Mouse (Mus musculus) frontal cortex, adult (tissue): ENCODE results near the gene Pex26.

ENCODE experiments used
- ATAC-seq: cut with Nextera tagmentation; 2 replicates; pipeline ENCODE4 v1.9.2; 2017; ENCODE audit warnings: mild to moderate bottlenecking, moderate library complexity, mixed read lengths; ENCODE audit not compliant: low TSS enrichment

Pex26 gene

GRCm38 (mm10) chr6:121209584-121209983 lies 26.1 kb downstream of the Pex26 start:
- ATAC-seq = no peak

GRCm38 (mm10) chr6:121210149-121210925 lies 26.9 kb downstream of the Pex26 start, which contains the start of gene Tuba8:
Gene Tuba8 (plus strand): TSS chr6:121210696.
- peak; percentile 87 for ATAC-seq

GRCm38 (mm10) chr6:121210926-121211289 lies 27.4 kb downstream of the Pex26 start:
- peak; percentile 13 for ATAC-seq

GRCm38 (mm10) chr6:121211743-121212142 lies 28.3 kb downstream of the Pex26 start:
- no peak for ATAC-seq

GRCm38 (mm10) chr6:121212988-121213387 lies 29.5 kb downstream of the Pex26 start:
- no peak for ATAC-seq

- ATAC-seq = no peak
These were observed 30.8 kb downstream of the Pex26 start for GRCm38 (mm10) chr6:121214221-121214620.

GRCm38 (mm10) chr6:121214667-121215330 lies 31.3 kb downstream of the Pex26 start:
- ATAC-seq = no peak

- ATAC-seq = no peak
These were observed 31.9 kb downstream of the Pex26 start for GRCm38 (mm10) chr6:121215336-121215735.

- ATAC-seq = peak; percentile 43
These were observed 32.4 kb downstream of the Pex26 start for GRCm38 (mm10) chr6:121215896-121216295.

GRCm38 (mm10) chr6:121216589-121217255 lies 33.3 kb downstream of the Pex26 start:
- ATAC-seq = peak; percentile 13

GRCm38 (mm10) chr6:121218002-121218401 lies 34.5 kb downstream of the Pex26 start:
- ATAC-seq = no peak

- ATAC-seq = no peak
These were observed 35.9 kb downstream of the Pex26 start for GRCm38 (mm10) chr6:121219406-121219805.

GRCm38 (mm10) chr6:121220181-121220580 lies 36.7 kb downstream of the Pex26 start:
- no peak for ATAC-seq

- ATAC-seq = no peak
These were observed 38.6 kb downstream of the Pex26 start for GRCm38 (mm10) chr6:121221876-121222597.

- ATAC-seq = no peak
These were observed 39.5 kb downstream of the Pex26 start for GRCm38 (mm10) chr6:121223001-121223400.

GRCm38 (mm10) chr6:121224067-121224466 lies 40.6 kb downstream of the Pex26 start:
- ATAC-seq = no peak

GRCm38 (mm10) chr6:121224993-121225392 lies 41.5 kb downstream of the Pex26 start:
- no peak for ATAC-seq

- peak; percentile 62; the same call in 1 of the 2 replicates for ATAC-seq
These were observed 42.6 kb downstream of the Pex26 start for GRCm38 (mm10) chr6:121226043-121226442.

GRCm38 (mm10) chr6:121226744-121227143 lies 43.3 kb downstream of the Pex26 start:
- no peak for ATAC-seq

- no peak for ATAC-seq
These were observed 45.0 kb downstream of the Pex26 start for GRCm38 (mm10) chr6:121228421-121228820.

GRCm38 (mm10) chr6:121232652-121233051 lies 49.2 kb downstream of the Pex26 start:
- ATAC-seq = no peak

GRCm38 (mm10) chr6:121236386-121236785 lies 52.9 kb downstream of the Pex26 start:
- ATAC-seq = no peak
